Mouse (Mus musculus) cerebellum, adult (tissue): ENCODE measurements around the gene Sft2d1.

ENCODE experiments used
- ATAC-seq: cut with Nextera tagmentation; 2 replicates; pipeline ENCODE4 v1.9.2; 2017; ENCODE audit warnings: mild to moderate bottlenecking, moderate library complexity, mixed read lengths; ENCODE audit not compliant: insufficient number of reproducible peaks, low FRiP score, low TSS enrichment

Sft2d1 gene

DNA sequence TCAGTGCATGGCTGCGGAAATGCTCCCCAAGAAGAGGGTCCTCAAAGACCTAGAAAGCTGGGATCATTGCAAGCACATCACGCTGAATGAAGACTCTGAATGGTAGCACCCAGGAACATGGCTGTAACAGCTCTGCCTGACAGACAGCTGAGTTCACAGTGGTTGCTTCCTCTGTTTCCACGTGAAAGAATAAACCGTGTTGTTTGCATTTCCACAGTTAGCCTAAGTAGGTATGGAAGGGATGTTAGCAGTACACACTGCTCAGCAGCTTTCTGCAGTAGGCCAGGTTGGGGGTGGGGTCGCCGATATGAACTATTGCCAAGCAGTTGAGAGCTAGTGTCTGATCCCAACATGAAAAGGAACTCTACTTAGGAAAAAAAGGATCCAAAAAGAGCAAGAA is 44.8 kb downstream of the Sft2d1 start, which contains the start of gene T2:
TSS of gene T2 (plus strand) at position 301 of the 400 bp plus-strand sequence.
- no peak for ATAC-seq

DNA sequence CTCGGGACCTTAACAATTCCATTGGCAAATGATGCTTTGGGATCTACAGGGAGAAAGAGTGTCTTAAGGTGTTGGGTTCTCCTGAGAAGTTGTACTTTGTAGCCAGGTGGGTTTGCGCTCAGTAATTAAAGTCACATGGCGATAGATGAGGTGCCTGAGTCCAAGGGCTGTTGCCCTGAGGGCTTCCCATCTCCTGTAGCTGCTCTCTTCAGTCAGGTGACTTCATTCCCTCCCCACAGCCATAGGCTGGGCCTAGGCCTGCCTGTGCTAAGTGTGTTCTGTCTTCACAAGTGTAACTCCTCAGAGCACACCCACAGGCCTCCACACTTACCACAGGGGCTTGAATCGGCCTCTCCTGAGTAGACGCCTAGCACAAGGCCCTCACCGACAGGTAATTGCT is 46.6 kb downstream of the Sft2d1 start:
- ATAC-seq: no peak

DNA sequence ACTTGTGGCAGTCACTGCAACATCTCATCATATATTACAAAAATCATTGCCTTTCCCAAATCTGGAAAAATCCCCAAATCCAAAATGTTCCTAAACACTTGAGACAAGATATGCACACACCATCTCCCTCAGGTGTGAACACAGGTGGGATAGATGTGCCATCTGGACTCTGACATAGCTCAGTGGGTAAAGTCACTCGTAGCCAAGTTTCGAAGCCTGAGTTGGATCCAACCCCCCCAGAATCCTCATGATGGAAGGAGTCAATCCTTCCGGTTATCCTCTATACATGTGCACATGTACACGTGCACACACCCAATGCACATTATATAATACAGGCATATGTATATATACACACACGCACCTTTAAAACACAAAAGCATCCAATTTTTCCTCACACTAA is 50.0 kb downstream of the Sft2d1 start:
- ATAC-seq: no peak

DNA sequence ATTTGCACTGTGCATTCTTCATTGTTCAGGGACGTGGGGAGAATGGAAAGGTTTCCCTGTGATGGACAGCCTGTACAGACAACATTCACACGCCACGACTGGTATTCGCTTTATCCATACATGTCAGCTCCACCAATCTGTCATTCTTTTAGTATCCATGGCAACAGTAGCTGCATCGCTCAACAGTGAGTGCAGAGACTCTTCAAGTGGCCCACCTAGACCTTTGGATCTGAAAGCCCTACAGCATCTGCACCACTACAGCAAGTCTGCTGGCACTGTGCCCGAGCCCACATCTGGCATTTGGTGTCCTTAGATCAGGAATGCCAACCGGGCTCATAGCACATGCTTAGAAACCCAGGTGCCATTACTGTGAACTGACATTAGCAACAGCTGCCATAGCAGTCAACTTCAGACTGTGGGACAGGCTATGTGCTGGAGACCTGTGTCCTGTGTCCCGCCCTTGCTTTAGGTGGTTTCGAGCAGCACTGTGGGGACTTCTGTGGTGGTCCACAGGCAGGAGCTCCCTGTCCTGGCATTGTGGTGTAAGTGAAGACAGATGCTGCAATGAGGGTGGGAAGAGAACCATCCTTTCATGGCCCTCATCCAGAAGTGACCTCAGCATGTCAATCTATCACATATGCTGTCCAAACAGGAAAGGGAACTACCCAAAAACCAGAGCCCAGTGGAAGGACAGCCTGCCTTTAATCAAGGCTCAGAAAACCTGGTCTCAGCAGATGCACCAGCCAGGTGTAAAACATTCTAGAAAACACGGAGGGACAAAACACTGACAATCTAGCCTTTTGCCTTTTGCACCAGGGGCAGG is 50.6 kb downstream of the Sft2d1 start:
- ATAC-seq: no peak

DNA sequence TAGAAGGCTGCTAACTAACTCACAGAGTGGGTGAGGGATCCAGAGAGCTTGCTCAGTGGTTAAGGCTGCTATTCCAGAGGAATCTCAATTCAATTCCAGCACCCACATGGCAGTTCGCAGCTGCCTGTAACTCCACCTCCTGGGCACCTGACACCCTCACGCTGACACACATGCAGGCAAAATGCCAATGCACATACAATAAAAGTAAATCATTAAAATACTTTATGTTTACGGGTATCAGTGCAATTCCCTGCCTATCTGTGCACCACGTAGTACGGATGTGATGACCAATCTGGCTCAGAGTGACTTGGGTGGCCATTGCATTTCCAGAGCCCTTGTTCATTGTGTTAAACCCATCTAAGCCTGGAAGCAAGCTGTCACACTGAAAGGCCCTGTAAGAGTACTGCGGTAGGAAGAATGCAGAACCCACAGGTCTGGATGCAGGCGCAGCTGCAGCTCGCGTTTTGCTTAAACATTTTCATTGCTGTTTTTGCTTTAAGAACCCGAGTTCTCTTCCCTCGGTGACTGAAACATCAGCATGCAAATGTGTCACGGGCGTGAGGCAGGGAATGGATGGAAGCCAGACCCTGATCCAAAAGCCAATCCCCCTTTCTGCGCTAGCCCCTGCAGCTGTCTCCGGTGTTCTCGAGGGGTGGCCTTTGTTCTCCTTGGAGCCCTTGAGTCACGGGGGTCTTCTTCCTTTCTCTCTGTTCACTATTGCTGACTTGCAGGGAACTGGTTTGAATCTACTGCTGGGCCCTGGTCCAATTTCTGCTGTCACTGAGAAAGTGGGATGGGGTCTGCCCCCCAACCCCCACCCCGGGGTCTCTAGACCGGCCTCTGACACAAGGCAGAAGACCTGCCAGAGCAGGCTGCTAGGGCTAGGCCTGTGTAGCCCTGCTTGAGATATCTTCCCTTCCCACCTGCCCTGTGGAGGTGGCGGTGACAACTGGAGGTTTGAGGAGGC is 56.9 kb downstream of the Sft2d1 start:
- no peak for ATAC-seq

DNA sequence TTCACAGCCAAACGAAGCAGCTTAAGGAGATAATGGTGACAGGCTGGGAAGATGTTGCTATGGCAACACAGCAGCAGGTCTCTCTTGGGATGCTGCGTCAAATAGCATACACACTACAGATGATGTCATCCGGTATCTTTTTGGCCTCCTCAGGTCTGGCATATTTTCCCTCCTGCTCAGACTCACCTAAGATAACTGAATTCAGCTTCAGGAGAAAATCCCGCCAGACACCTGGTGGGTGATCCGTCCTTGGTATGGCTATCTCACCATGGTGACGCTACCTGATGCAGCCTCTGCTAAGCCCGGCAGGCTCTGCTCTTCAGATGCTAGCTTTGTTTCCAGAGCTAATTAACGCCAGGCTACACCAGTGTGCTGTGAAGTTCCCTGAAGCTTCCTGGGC is 57.7 kb downstream of the Sft2d1 start:
- 0 out of 2 replicates have a peak, but pooled peaks have one; percentile 39 for ATAC-seq

DNA sequence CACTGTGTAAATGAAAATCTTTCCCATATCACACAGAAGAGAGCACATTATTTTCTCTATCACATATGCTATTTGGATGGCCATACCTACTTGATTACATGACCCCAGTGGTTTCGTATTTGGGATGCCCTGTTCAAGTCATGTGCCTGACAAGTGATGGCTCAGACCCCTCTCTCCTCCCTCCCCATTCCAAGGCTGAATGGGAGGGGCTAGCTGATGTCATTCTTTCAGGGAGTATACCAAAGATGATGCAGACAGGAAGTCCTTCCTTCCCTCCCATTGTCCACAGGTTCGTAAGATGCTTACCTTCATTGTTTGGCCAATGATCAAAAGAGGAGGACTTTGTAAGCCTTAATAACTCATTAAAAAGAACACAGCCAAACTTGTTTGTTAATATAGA is 58.3 kb downstream of the Sft2d1 start:
- no peak for ATAC-seq

DNA sequence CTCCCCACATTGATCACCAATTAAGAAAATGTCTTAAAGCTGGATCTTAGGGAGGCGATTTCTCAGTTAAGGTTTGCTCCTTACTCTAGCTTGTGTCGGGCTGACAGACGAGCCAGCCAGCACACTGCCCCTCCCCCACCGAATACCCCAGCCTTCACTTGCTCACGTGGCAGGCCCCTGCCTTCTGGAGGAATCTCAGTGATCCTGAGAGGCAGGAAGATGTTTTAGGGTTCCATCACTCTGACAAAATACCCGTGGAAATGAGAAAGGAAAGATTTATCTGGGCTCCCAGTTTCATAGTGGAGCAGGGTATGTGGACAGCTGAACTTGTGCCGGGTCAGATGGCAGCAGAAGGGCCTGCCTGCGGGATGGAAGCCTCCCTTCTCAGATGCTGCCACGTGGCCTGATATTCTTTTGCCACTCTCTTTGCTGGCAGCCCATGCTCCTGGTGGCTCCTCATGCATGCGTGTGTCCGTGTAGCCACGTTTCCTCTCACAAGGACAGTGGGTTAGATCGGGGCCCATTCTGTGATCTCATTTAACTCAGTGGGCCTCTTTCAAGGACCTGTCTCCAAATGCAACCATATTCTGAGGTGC is 59.8 kb downstream of the Sft2d1 start:
- ATAC-seq: no peak

DNA sequence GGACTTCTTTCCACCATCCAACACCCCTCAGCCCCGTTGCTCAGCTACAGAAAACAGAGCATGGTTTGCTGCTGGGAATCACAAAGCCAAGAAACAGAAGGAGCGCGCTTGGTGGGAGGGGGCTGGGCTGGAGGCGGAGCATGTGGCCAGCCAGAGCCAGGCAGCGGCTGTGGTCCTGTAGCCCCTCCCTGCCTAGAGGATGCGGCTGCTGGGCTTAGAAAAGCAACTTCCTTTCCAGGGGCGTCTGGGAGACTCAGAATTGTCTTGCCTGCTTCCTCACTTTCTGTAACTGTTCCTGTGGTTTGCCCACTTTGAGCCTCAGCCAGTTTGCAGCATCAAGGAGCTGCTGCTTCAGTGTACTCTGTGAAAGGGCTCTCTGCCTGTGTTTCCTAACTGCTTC is 60.9 kb downstream of the Sft2d1 start:
- no peak for ATAC-seq

DNA sequence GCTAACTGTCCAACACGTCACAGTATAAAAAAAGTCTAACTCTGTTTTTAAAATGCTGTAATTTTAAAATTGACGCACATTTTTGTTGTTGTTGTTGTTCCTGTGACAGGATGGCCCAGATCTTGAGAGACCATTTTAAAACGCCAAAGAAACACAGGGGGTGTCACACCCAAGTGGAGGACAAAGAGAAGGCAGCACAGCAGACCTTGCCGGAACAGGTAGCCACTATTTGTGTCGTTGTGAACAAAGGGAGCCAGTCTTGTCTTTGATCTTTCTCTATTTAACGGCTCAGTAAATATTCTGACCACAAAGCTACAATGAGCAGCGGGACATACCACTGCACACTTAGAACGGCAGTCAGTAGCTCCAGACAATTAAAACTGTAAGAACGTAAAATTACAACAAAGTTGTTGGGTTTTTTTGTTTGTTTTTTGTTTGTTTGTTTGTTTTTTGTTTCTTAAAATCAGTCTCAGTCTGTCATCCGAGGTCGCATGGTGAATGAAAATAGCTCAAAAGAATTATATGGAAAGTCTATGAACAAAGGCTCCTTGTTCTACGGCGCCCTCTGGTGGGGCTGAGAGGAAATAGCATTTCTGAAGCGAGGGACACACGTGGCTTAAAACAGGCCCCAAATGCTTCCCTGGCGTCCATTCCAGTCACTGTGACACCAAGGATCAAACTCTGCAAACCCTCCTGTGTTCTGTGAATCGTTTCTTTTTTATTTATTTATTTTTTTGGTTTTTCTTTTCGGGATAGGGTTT is 61.6 kb downstream of the Sft2d1 start:
- no peak; the same call in 1 of the 2 replicates for ATAC-seq
